ENCODE assay signal across 13 mouse cellular contexts in the genomic region with DNA sequence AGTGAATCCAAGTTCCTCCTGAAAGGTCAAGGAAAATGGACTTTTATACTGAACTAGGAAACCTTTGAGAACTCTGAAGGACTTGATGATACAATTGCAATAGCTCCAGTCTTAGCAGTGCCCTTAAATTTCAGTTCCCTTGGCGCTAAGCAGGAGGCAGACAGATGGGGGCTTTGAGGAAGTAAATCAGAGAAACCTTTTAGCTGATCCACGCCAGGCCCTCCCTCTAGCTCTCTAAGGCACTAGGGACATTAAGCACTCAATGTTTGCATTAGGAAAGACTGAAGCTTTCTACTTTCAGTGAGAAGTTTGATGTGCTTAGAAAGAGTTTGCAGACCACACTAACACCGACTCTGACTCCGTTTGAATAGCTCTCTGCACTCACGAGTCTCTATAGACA.
DNase-seq lines count a peak whose midpoint lies in the region; ATAC-seq and TF ChIP-seq lines count a peak whose summit lies in the region.
"Had no signal": no experiment of that assay in that cellular context is flagged by ENCODE, and none has a peak within 500 bp of the region (broad histone marks: within the 10 kb centered on the region; RNA-seq: fewer than 3 reads in every experiment).

No protein-coding gene starts in this region.

- H3K36me3 ChIP-seq in heart, embryonic 12.5 days, result no peaks in the 10 kb centered on the region
- no peaks in the 10 kb centered on the region for H3K36me3 ChIP-seq in heart, embryonic 11.5 days (ENCODE audit: control insufficient read depth, insufficient read depth, low read length)
- no peaks in the 10 kb centered on the region for H3K36me3 ChIP-seq in lung, embryonic 14.5 days (ENCODE audit: insufficient read depth)
- H3K36me3 ChIP-seq: limb, embryonic 13.5 days had no signal

- no peak for ATAC-seq in heart, embryonic 12.5 days (ENCODE audit: insufficient number of reproducible peaks, low FRiP score)
- ATAC-seq in heart, embryonic 11.5 days (replicated peaks; ENCODE audit: insufficient number of reproducible peaks, low FRiP score, low TSS enrichment), result no peak
- ATAC-seq in lung, embryonic 14.5 days (ENCODE audit: insufficient read depth), result no peak
- peak; percentile 80 for ATAC-seq in granulocyte monocyte progenitor cell, adult 5-6 weeks (replicated peaks; ENCODE audit: poor library complexity, severe bottlenecking)

- peak; percentile 37 for DNase-seq in lung, embryonic 14.5 days
- DNase-seq in lung, adult 2 months, result no peak
- peak; percentile 62 for DNase-seq in brain, embryonic 14.5 days (ENCODE audit: low read depth)
- DNase-seq in MN1 (ENCODE audit: low spot score), result no peak
- no peak for DNase-seq in urinary bladder, postnatal 25 days (ENCODE audit: low spot score)
- DNase-seq: cerebellum, adult 9-11 months; lung, postnatal 10 days had no signal

- peaks cover 40% of the 10 kb centered on the region for H3K4me1 ChIP-seq in heart, embryonic 12.5 days (replicated peaks)
- peaks cover 28% of the 10 kb centered on the region for H3K4me1 ChIP-seq in heart, embryonic 11.5 days (ENCODE audit: control insufficient read depth, insufficient read depth, low read length)
- H3K4me1 ChIP-seq in lung, embryonic 14.5 days (ENCODE audit: insufficient read depth), result peaks cover 8% of the 10 kb centered on the region; the same call in 1 of the 2 replicates
- H3K4me1 ChIP-seq in lung, adult 2 months (ENCODE audit: control insufficient read depth, insufficient read depth, low read length), result no peaks in the 10 kb centered on the region; the same call in 1 of the 2 replicates

- no peak overlapping the region for H3K4me2 ChIP-seq in heart, embryonic 12.5 days
- H3K4me2 ChIP-seq in heart, embryonic 11.5 days, result no peak overlapping the region
- H3K4me2 ChIP-seq in lung, embryonic 14.5 days, result peak overlapping the region; percentile 36

- no peak overlapping the region for H3K4me3 ChIP-seq in heart, embryonic 12.5 days
- H3K4me3 ChIP-seq in heart, embryonic 11.5 days (ENCODE audit: low read depth, low read length), result no peak overlapping the region
- H3K4me3 ChIP-seq in lung, embryonic 14.5 days (ENCODE audit: low read depth, low read length), result no peak overlapping the region
- H3K4me3 ChIP-seq in lung, adult 2 months (replicated peaks; ENCODE audit: extremely low read depth, low read depth, low read length), result no peak overlapping the region
- H3K4me3 ChIP-seq: limb, embryonic 13.5 days; myocyte had no signal

- 54% methylated on average over 5 of the region's 5 CpGs for WGBS in heart, embryonic 12.5 days
- WGBS in heart, embryonic 11.5 days (ENCODE audit: insufficient replicate concordance), result 52% methylated on average over 5 of the region's 5 CpGs
- WGBS in lung, embryonic 14.5 days, result 23% methylated on average over 5 of the region's 5 CpGs
- WGBS in lung, adult 2 months, result 57% methylated on average over 5 of the region's 5 CpGs

- no peak overlapping the region for H3K9ac ChIP-seq in heart, embryonic 12.5 days
- no peak overlapping the region for H3K9ac ChIP-seq in heart, embryonic 11.5 days (ENCODE audit: low read depth, low read length)
- no peak overlapping the region for H3K9ac ChIP-seq in lung, embryonic 14.5 days
- H3K9ac ChIP-seq: limb, embryonic 13.5 days had no signal

- no peaks in the 10 kb centered on the region for H3K9me3 ChIP-seq in heart, embryonic 12.5 days (replicated peaks)
- no peaks in the 10 kb centered on the region for H3K9me3 ChIP-seq in heart, embryonic 11.5 days (replicated peaks; ENCODE audit: control insufficient read depth, low read length)
- no peaks in the 10 kb centered on the region for H3K9me3 ChIP-seq in lung, embryonic 14.5 days (ENCODE audit: low read depth, low read length)
- H3K9me3 ChIP-seq: limb, embryonic 13.5 days had no signal

- TF ChIP-seq CTCF in lung, embryonic 14.5 days (IDR thresholded peaks at IDR 0.05; ENCODE audit: low read depth), result no peak
- TF ChIP-seq CTCF in lung, adult 2 months (IDR thresholded peaks at IDR 0.05; ENCODE audit: insufficient read depth, low read length), result no peak
- TF ChIP-seq CTCF in brain, embryonic 14.5 days (IDR thresholded peaks at IDR 0.05; ENCODE audit: borderline replicate concordance, extremely low read depth, insufficient read depth, insufficient read length), result no peak

- no peak for TF ChIP-seq POLR2A in lung, adult 2 months (IDR thresholded peaks at IDR 0.05; ENCODE audit: borderline replicate concordance, extremely low read depth, low read depth, low read length)
- TF ChIP-seq POLR2A in brain, embryonic 14.5 days (IDR thresholded peaks at IDR 0.05; ENCODE audit: borderline replicate concordance, extremely low read depth, insufficient read depth, insufficient read length, poor library complexity, severe bottlenecking), result no peak

- H3K27me3 ChIP-seq in heart, embryonic 12.5 days (replicated peaks), result no peaks in the 10 kb centered on the region
- H3K27me3 ChIP-seq in heart, embryonic 11.5 days (ENCODE audit: control insufficient read depth, insufficient read depth, low read length), result no peaks in the 10 kb centered on the region
- H3K27me3 ChIP-seq in lung, embryonic 14.5 days (ENCODE audit: insufficient read depth, low read length), result no peaks in the 10 kb centered on the region
- H3K27me3 ChIP-seq: limb, embryonic 13.5 days had no signal

- H3K27ac ChIP-seq in heart, embryonic 12.5 days (ENCODE audit: poor library complexity, severe bottlenecking), result peak overlapping the region; percentile 63
- H3K27ac ChIP-seq in heart, embryonic 11.5 days (ENCODE audit: low read depth, low read length), result no peak overlapping the region
- H3K27ac ChIP-seq in lung, embryonic 14.5 days (ENCODE audit: low read depth), result peak overlapping the region; percentile 75; the same call in 1 of the 2 replicates
- H3K27ac ChIP-seq: kidney, postnatal 0 days; limb, embryonic 13.5 days had no signal

Comparison
In these comparisons a context has a peak if more than half of its experiments do, and no peak if none do; other contexts are left out.
1. DNase-seq: peak in lung, embryonic 14.5 days (single experiment) and brain, embryonic 14.5 days (single experiment); none in lung, adult 2 months (single experiment), MN1 (single experiment) and urinary bladder, postnatal 25 days (single experiment).